8 mouse cellular contexts compared by ENCODE assay signal in the genomic region with DNA sequence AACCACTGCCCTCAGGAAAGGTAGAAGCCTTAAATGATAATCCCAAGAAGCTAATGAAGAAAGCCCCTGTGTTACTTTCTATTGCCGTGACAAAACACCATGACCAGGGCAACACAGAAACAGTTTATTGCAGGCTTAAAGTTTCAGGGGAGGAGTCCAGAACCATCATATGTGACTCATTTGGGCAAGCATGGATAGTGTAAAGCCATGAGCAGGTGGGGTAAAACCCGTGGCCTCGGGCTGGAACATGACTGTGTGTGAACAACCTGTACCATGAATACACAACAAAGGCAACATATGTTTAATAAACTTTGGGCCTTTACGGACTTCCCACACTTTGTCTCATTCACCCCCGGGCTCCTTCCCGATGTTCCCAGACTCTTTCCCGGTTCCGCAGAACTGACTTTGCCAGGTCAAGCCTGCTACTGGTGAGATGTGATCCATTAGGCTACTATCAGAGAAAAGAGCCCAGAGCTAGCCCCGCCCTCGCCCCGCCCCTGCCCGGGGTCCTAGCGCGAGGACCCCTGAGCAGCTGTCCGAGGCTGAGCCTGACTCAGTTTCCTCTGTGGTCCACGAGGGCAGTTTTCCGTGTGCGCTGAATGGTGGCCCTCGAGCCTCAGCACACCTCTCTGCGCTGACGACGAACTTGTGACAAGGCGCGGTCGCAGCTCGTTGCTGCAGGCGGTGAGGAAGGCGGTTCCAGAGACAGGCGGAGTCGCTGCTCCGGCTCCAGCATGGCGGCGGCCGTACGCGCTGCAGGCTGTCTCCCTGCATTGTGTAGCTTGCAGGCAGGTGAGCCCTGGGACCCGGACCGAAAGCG. TPM values are rescaled to one million over a fixed set of nuclear protein-coding genes. Genes with fewer than 3 reads are reported as not detected.
DNase-seq lines count a peak whose midpoint lies in the region; ATAC-seq and TF ChIP-seq lines count a peak whose summit lies in the region.

Gene Zfp661, minus strand, starts transcription at position 401 of the 820 bp plus-strand sequence.
Gene Mrps5, plus strand, starts transcription at position 529 of the 820 bp plus-strand sequence.

- H3K9ac ChIP-seq in ES-Bruce4 (ENCODE audit: low read depth, poor library complexity, severe bottlenecking), result peak within 1 kb of the TSS; percentile 68
- peak within 1 kb of the TSS; percentile 83 for H3K9ac ChIP-seq in forebrain, embryonic 13.5 days
- H3K9ac ChIP-seq in liver, postnatal 0 days (replicated peaks), result peak within 1 kb of the TSS; percentile 89
- H3K9ac ChIP-seq in neural tube, embryonic 14.5 days (replicated peaks; ENCODE audit: low read depth, low read length), result peak within 1 kb of the TSS; percentile 88

- intact Hi-C loops in heart, postnatal 10 days (cut with DNase I), result loop anchor here (5.0 kb wide), 1 partner anchor 205 kb away; the partner anchor contains the start of gene Mtln

- no peak for TF ChIP-seq CTCF in ES-Bruce4 (IDR thresholded peaks at IDR 0.05; ENCODE audit: low read depth, low read length)
- no peak for TF ChIP-seq CTCF in liver, postnatal 0 days (IDR thresholded peaks at IDR 0.05; ENCODE audit: low read depth)

- H3K4me1 ChIP-seq in ES-Bruce4 (ENCODE audit: control insufficient read depth, insufficient read depth, low read length), result peaks cover 1% of the 10 kb centered on the region
- H3K4me1 ChIP-seq in forebrain, embryonic 13.5 days, result peaks cover 33% of the 10 kb centered on the region
- H3K4me1 ChIP-seq in liver, postnatal 0 days (ENCODE audit: insufficient read depth), result peaks cover 32% of the 10 kb centered on the region
- peaks cover 20% of the 10 kb centered on the region for H3K4me1 ChIP-seq in neural tube, embryonic 14.5 days (ENCODE audit: control insufficient read depth, insufficient read depth, low read length)

- no peaks in the 10 kb centered on the region for H3K9me3 ChIP-seq in ES-Bruce4 (replicated peaks; ENCODE audit: control insufficient read depth, insufficient read depth, low read length, poor library complexity, severe bottlenecking)
- no peaks in the 10 kb centered on the region for H3K9me3 ChIP-seq in forebrain, embryonic 13.5 days (replicated peaks)
- H3K9me3 ChIP-seq in liver, postnatal 0 days (ENCODE audit: low read length), result no peaks in the 10 kb centered on the region
- no peaks in the 10 kb centered on the region for H3K9me3 ChIP-seq in neural tube, embryonic 14.5 days (ENCODE audit: control insufficient read depth, low read length)

- TF ChIP-seq POLR2A in ES-Bruce4 (IDR thresholded peaks at IDR 0.05; ENCODE audit: insufficient read depth, low read length), result peak; percentile 26

- H3K27me3 ChIP-seq in ES-Bruce4 (ENCODE audit: control insufficient read depth, insufficient read depth, low read length, poor library complexity, severe bottlenecking), result no peaks in the 10 kb centered on the region
- H3K27me3 ChIP-seq in forebrain, embryonic 13.5 days, result 0 out of 2 replicates have a peak, but pooled peaks cover 3% of the 10 kb centered on the region
- H3K27me3 ChIP-seq in liver, postnatal 0 days (ENCODE audit: insufficient read depth, low read length), result no peaks in the 10 kb centered on the region
- H3K27me3 ChIP-seq in neural tube, embryonic 14.5 days (ENCODE audit: control insufficient read depth, insufficient read depth, low read length), result no peaks in the 10 kb centered on the region

- no peaks in the 10 kb centered on the region for H3K36me3 ChIP-seq in ES-Bruce4 (ENCODE audit: control insufficient read depth, insufficient read depth, low read length, poor library complexity, severe bottlenecking)
- H3K36me3 ChIP-seq in forebrain, embryonic 13.5 days (ENCODE audit: poor library complexity, severe bottlenecking), result peaks cover 13% of the 10 kb centered on the region
- no peaks in the 10 kb centered on the region for H3K36me3 ChIP-seq in liver, postnatal 0 days (replicated peaks; ENCODE audit: insufficient read depth, low read length)
- H3K36me3 ChIP-seq in neural tube, embryonic 14.5 days (ENCODE audit: control insufficient read depth, insufficient read depth, low read length), result no peaks in the 10 kb centered on the region

- DNase-seq in heart, postnatal 10 days, result peak; percentile 90
- DNase-seq in large intestine, adult 2 months (ENCODE audit: low read depth, low spot score), result peak; percentile 39
- peak; percentile 92 for DNase-seq in liver, postnatal 0 days
- DNase-seq in testis, postnatal 10 days (ENCODE audit: low spot score), result peak; percentile 94

- 6% methylated on average over 39 of the region's 39 CpGs for WGBS in forebrain, embryonic 13.5 days
- WGBS in large intestine, adult 2 months, result 2% methylated on average over 39 of the region's 39 CpGs
- WGBS in liver, postnatal 0 days (ENCODE audit: insufficient replicate concordance), result 5% methylated on average over 39 of the region's 39 CpGs
- 5% methylated on average over 39 of the region's 39 CpGs for WGBS in neural tube, embryonic 14.5 days

- TF ChIP-seq EP300 in ES-Bruce4 (IDR thresholded peaks at IDR 0.05; ENCODE audit: insufficient read depth, low read depth, low read length), result 0 out of 2 replicates have a peak, but pooled peaks have one; percentile 44
- peak; percentile 69 for TF ChIP-seq EP300 in liver, postnatal 0 days (IDR thresholded peaks at IDR 0.05; ENCODE audit: low read depth)

- no peak within 1 kb of the TSS; the same call in 1 of the 2 replicates for H3K27ac ChIP-seq in ES-Bruce4 (ENCODE audit: insufficient read depth, low read length)
- peak within 1 kb of the TSS; percentile 90 for H3K27ac ChIP-seq in forebrain, embryonic 13.5 days
- H3K27ac ChIP-seq in liver, postnatal 0 days (ENCODE audit: low read depth), result peak within 1 kb of the TSS; percentile 93
- H3K27ac ChIP-seq in neural tube, embryonic 14.5 days (ENCODE audit: low read depth, low read length), result peak within 1 kb of the TSS; percentile 94

- H3K4me3 ChIP-seq in ES-Bruce4 (ENCODE audit: low read depth, low read length), result peak within 1 kb of the TSS; percentile 83
- peak within 1 kb of the TSS; percentile 93 for H3K4me3 ChIP-seq in forebrain, embryonic 13.5 days
- H3K4me3 ChIP-seq in liver, postnatal 0 days (ENCODE audit: low read depth, low read length), result peak within 1 kb of the TSS; percentile 98
- peak within 1 kb of the TSS; percentile 80 for H3K4me3 ChIP-seq in neural tube, embryonic 14.5 days (ENCODE audit: low read depth, low read length)

- peak; percentile 60 for ATAC-seq in cerebellum, adult (ENCODE audit: insufficient number of reproducible peaks, low FRiP score, low TSS enrichment)
- peak; percentile 89 for ATAC-seq in forebrain, embryonic 13.5 days
- peak; percentile 73 for ATAC-seq in liver, postnatal 0 days
- ATAC-seq in neural tube, embryonic 14.5 days (ENCODE audit: low read depth), result peak; percentile 87

- H3K4me2 ChIP-seq in forebrain, embryonic 13.5 days, result peak within 1 kb of the TSS; percentile 86
- H3K4me2 ChIP-seq in liver, postnatal 0 days (ENCODE audit: low read depth, low read length), result peak within 1 kb of the TSS; percentile 90
- peak within 1 kb of the TSS; percentile 73 for H3K4me2 ChIP-seq in neural tube, embryonic 14.5 days (ENCODE audit: low read depth, low read length)

RNA-seq across cellular contexts. Expression of gene Zfp661, which starts in this region (rescaled TPM):
- 5.4 and 7.6 TPM in 2 replicates for polyA plus RNA-seq in ES-Bruce4 (2011; ENCODE audit: insufficient read depth, insufficient read length, low read depth, missing spikeins)
- 9.4 and 9.7 TPM in 2 replicates for polyA plus RNA-seq in forebrain, embryonic 13.5 days (2015; fragmentation: Nextera tagmentation; extraction: Ambion mirVana)
- 1 to 10 TPM; 1.3 to 1.8 TPM for total RNA-seq in heart, postnatal 10 days (2021)
- 1.7 and 3.1 TPM in 2 replicates for polyA plus RNA-seq in large intestine, adult 2 months (2012; rRNA removed)
- 1.2 and 1.7 TPM in 2 replicates for polyA plus RNA-seq in liver, postnatal 0 days (2015; fragmentation: Nextera tagmentation; extraction: Ambion mirVana)
- 7.7 and 9.3 TPM in 2 replicates for polyA plus RNA-seq in neural tube, embryonic 14.5 days (2014; fragmentation: Nextera tagmentation; extraction: Ambion mirVana)

RNA-seq across cellular contexts. Expression of gene Mrps5, which starts in this region (rescaled TPM):
- polyA plus RNA-seq in ES-Bruce4 (2011; ENCODE audit: insufficient read depth, insufficient read length, low read depth, missing spikeins), result 200 and 203 TPM in 2 replicates
- 181 and 193 TPM in 2 replicates for polyA plus RNA-seq in forebrain, embryonic 13.5 days (2015; fragmentation: Nextera tagmentation; extraction: Ambion mirVana)
- 100 to 1,000 TPM in 1 of 2 experiments, 10 to 100 TPM in 1; 97.3 to 122 TPM for total RNA-seq in heart, postnatal 10 days (2021)
- 58.7 and 66.7 TPM in 2 replicates for polyA plus RNA-seq in large intestine, adult 2 months (2012; rRNA removed)
- polyA plus RNA-seq in liver, postnatal 0 days (2015; fragmentation: Nextera tagmentation; extraction: Ambion mirVana), result 76.3 and 81.5 TPM in 2 replicates
- polyA plus RNA-seq in neural tube, embryonic 14.5 days (2014; fragmentation: Nextera tagmentation; extraction: Ambion mirVana), result 140 and 141 TPM in 2 replicates

Comparison
In these comparisons a context has a peak if more than half of its experiments do, and no peak if none do; other contexts are left out.
1. DNase-seq: peak in every context shown above with its lines; median percentile 94 in testis, postnatal 10 days; 92 in liver, postnatal 0 days; 90 in heart, postnatal 10 days; 39 in large intestine, adult 2 months.